Mouse (Mus musculus) C2C12 (cell line): ENCODE measurements around the gene B020011L13Rik. TPM values are rescaled to one million over a fixed set of nuclear protein-coding genes. Genes with fewer than 3 reads are reported as not detected.
"Not testable (repeated sequence)": the region's sequence is repeated elsewhere in the genome, so short reads cannot be mapped to it uniquely, and the experiment has no call there.

Experiments used
- H3K27me3 ChIP-seq: one replicate; pipeline ENCODE4 v1.6.1; 2011; ENCODE audit not compliant: control insufficient read depth, insufficient read depth, insufficient read length
- H3K36me3 ChIP-seq: one replicate; pipeline ENCODE4 v1.6.1; 2011; ENCODE audit not compliant: control insufficient read depth, insufficient read depth
- H3K4me3 ChIP-seq: one replicate; pipeline ENCODE4 v1.5.1; 2011; ENCODE audit warnings: mild to moderate bottlenecking, control low read depth; ENCODE audit not compliant: poor library complexity, insufficient read depth, severe bottlenecking
- H3K79me2 ChIP-seq: one replicate; pipeline ENCODE4 v1.6.1; 2011; ENCODE audit not compliant: control insufficient read depth, insufficient read depth
- H3K79me3 ChIP-seq: one replicate; pipeline ENCODE4 v1.6.1; 2011; ENCODE audit warnings: low read depth, control low read depth
- H3ac ChIP-seq: one replicate; pipeline ENCODE3; 2011; ENCODE audit warnings: low read depth; ENCODE audit not compliant: control insufficient read depth, insufficient read length
- long read RNA-seq, 2 experiments: library from polyadenylated mRNA; unstranded; transcript quantifications; one replicate each; pipeline ENCODE4 v2.0.0; 2019 to 2020
- polyA plus RNA-seq: library from polyadenylated mRNA; unstranded; fragments of >200 nt; fragmentation: generic; extraction: Trizol; gene quantifications from one replicate; pipeline ENCODE4 v1.2.1, GENCODE M21; 2012; ENCODE audit warnings: missing spikeins

B020011L13Rik gene
- not detected for polyA plus RNA-seq
- long read RNA-seq, experiment 1: 0 reads
- long read RNA-seq, experiment 2: 0 reads

GRCm38 (mm10) chr1:117780833-117781232 lies at the start of gene B020011L13Rik:
Gene B020011L13Rik (plus strand): TSS chr1:117781133.
- not testable (repeated sequence) for H3K36me3 ChIP-seq, H3K4me3 ChIP-seq

GRCm38 (mm10) chr1:117816271-117816670 lies 35.3 kb downstream of the B020011L13Rik start:
- not testable (repeated sequence) for H3ac ChIP-seq, H3K36me3 ChIP-seq, H3K79me3 ChIP-seq, H3K4me3 ChIP-seq, H3K79me2 ChIP-seq, H3K27me3 ChIP-seq

More at GRCm38 (mm10) chr1:117780833-117781232, at the start of gene B020011L13Rik:
- H3K27me3 ChIP-seq, H3K79me3 ChIP-seq, H3ac ChIP-seq, H3K79me2 ChIP-seq: not testable (repeated sequence)

DNA sequence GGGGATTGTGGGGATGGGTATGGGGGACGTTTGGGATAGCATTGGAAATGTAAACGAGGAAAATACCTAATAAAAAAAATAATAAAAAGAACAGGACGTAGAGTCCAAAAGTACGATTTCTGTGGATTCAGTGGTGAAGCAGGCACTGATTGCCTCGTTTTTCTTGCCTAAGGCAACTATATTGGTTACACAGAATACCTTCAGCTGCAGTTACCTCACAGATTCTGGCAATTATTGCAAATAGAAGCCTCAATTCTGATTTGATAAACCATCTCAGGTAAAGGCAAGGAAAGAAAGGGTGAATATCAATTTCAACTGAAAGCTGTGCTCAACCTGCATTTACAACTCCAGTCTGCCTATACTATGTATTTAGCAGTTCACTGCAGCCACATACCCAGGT lies 48.8 kb downstream of the B020011L13Rik start, which contains the start of gene Gm28360:
Gm28360 (plus strand) TSS at position 301 of the 400 bp plus-strand sequence.
- H3K79me2 ChIP-seq, H3K27me3 ChIP-seq, H3K36me3 ChIP-seq, H3ac ChIP-seq, H3K4me3 ChIP-seq, H3K79me3 ChIP-seq: not testable (repeated sequence)

DNA sequence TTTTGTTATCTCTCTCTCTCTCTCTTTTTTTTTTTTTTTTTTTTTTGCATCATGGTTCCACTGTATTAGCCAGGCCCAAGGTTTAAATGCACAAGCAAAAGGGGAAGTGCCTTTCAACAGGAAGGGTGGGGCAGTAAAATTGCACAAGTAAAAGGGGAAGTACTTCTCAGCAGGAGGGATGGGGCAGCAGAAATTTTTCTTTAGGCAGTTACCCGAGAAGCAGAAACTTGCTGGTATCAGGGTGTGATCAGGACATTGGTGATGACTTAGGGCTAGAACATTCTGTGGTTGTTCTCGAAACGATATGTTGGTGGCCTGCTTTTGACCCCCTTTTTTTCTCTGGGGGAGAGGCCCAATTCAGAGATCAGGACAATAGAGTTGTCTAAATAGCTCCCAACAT lies 70.8 kb downstream of the B020011L13Rik start:
- not testable (repeated sequence) for H3K4me3 ChIP-seq, H3K27me3 ChIP-seq, H3K79me2 ChIP-seq, H3K79me3 ChIP-seq, H3K36me3 ChIP-seq, H3ac ChIP-seq

Other genes with a start within 250 kb of the B020011L13Rik start
- not detected for gene Gm28363, start 84.0 kb upstream of the B020011L13Rik start, polyA plus RNA-seq
- gene Gm28360, start 48.9 kb downstream of the B020011L13Rik start, polyA plus RNA-seq: not detected
- not detected for gene Gm28168, start 146.9 kb downstream of the B020011L13Rik start, polyA plus RNA-seq
- gene Gm7145, start 184.8 kb downstream of the B020011L13Rik start, polyA plus RNA-seq: not detected